Mouse (Mus musculus): Measurements from ENCODE around the gene Tgfa.

Tgfa gene

DNA sequence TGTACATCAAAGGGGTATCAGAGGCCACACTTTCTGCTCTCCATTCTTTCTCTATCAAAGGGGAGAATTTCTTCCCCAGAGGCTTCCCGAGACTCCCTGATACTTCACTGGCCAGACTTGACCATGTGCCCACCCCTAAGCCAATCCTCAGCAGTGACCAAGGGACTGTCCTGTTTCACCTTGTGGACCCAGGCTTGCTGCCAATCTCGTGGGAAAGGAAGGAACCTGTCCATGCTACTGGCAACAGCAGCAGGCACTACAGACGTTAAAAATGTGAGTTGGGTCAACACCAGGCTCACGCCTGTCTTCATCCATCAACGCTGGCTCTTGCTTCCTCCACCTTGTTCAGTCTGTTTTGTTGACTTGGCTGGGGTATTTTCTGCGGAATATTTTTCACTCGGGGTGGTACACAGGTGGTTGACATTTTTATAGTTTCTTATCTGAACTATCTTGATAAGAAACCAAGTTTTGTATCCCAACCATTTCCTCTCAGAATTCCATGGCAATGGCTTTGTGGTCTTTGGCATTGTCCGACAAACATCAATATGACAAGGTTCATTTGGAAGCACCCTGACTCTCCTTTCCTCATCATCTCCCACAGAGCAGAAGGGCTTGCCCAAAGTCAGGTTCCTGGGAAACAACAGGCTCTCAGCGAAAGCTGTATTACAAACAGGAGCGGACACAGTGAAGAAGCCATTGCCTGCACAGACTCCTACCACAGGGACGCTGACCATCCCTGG is 6.1 kb upstream of the Tgfa start:
- DNase-seq (ENCODE audit: low spot score in 2 of 2) = no peak

- DNase-seq (ENCODE audit: low spot score in 2 of 2) = no peak
These were observed 4.4 kb upstream of the Tgfa start for GRCm38 (mm10) chr6:86190622-86191021.

DNA sequence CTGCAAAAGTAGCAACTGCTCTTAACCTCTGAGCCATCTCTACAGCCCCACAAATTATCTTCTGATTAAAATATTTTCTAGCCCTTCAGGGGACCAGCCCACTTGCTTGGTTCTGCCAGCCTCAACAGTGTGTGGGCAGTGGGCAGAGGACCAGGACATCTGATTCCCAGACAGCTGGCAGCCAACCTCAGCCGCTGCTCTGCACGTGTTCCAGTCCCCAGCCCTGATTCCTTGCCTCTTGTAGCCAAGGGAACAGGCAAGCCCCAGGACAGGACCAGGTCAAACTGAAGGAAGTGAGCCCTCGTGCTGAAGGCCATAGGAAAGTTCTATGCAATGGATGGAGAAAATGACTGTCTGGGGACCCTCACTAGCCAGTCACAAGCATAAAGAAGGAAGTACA is 2.0 kb upstream of the Tgfa start:
- no peak for DNase-seq (ENCODE audit: low spot score in 2 of 2)

DNA sequence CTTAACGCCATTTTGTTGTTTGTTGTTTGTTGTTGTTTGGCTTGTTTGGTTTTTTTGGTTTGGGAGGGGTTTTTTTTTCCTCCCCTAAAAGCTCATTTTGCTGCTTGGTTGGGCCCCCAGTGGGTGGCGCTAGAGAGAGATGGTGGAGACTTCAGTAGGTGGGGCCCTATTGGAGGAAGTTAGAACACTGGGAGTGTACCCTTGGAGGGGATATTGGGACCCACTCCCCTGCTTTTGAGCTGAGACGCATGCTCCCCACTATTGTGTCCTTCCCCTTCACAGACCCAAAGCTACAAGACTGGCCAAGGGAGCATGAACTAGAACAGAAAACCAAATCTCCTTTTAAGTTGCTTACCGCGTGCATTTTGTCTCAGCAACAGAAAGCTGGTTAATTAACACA is 1.1 kb upstream of the Tgfa start:
- DNase-seq (ENCODE audit: low spot score in 2 of 2) = peak; percentile 9 to 29

DNA sequence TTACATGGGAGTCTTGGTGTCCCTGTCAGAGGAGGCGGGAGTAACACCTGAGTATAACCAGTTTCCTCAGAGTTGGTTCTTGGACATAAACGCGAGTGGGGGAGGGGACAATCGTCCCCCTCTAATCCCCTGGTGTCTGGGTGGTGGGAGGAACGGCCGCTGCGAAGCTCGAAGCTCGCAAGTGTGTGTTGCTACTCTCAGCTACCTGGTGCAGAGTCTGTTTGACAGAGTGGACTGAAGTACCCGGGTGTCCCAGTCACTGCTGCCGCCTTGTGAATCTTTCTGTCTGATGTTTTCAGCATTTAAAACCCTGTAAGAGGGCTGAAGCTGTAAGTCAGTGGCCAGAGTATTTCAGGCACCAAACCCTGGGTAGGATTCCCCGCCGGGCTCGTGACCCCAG is 1.0 kb downstream of the Tgfa start:
- DNase-seq (ENCODE audit: low spot score in 2 of 2) = no peak

- DNase-seq (ENCODE audit: low spot score in 2 of 2) = no peak
These were observed 2.3 kb downstream of the Tgfa start for GRCm38 (mm10) chr6:86197150-86197862.

- DNase-seq (ENCODE audit: low spot score in 2 of 2) = no peak
These were observed 5.9 kb downstream of the Tgfa start for GRCm38 (mm10) chr6:86200934-86201333.

- DNase-seq (ENCODE audit: low spot score in 2 of 2) = no peak
These were observed 8.1 kb downstream of the Tgfa start for GRCm38 (mm10) chr6:86203101-86203500.

DNA sequence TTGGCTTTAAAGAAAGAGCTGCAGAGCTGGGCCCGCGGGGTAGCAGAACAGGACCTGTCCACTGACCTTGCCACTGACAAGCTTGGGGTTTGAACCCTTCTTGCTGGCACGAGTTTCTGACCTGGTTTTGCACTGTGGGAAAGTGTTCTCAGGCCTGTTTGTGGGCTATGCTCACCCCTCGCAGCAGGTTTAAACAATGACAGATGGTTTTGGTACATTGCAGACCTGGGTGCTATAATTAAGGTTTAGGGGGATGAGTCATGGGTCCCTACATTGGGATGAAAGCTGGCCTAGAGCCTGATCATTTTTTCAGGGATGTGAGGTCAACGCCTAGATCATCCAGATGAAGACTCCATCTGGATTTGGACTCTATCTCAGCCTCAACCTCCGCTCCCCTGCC is 11.0 kb downstream of the Tgfa start:
- DNase-seq (ENCODE audit: low spot score in 2 of 2) = no peak

- peak in 1 of 2 experiments; percentile 8 for DNase-seq (ENCODE audit: low spot score in 2 of 2)
These were observed 12.0 kb downstream of the Tgfa start for GRCm38 (mm10) chr6:86206985-86207384.

DNA sequence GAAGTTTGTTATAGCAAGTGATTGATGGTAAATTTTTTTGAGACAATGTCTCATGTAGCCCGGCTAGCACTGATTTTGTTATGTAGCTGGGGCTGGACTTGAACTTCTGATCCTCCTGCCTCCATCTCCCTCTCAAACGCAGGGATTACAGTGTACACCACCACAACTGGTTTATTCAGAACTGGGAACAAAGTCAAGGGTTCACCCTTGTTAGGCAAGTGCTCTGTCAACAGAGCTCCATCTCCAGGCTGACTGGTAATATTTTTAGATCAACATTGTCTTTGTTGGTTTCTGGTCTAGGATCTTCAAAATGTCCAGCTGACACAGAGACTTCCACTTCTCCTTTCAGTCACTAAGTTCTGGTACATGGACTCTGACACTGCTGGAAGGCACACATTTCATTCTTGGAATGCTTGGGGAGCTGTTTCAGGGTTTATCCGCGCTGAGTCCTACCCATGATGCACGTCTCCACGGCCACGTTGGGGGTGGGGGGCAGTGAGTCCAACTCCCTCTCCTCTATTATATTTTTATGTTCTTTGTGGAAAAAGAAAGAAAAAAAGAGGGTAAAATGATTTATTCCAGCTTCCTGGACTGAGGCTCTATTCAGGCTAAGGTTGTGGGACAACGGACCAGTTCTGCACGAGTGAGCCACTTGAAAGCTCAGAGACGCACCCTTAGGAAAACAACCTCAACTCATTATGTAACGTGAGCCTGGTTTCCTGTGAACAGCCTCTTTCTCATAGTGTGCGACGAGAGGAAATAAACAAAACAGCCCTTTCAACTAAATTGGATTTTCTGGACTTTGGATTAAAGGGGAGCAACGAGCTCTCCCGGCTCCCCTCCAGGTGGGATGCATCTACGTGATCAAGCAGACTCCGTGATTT is 14.4 kb downstream of the Tgfa start:
- no peak for DNase-seq (ENCODE audit: low spot score in 2 of 2)

- DNase-seq (ENCODE audit: low spot score in 2 of 2) = no peak
These were observed 15.0 kb downstream of the Tgfa start for GRCm38 (mm10) chr6:86210017-86210408.

GRCm38 (mm10) chr6:86210619-86211018 is 15.6 kb downstream of the Tgfa start:
- no peak for DNase-seq (ENCODE audit: low spot score in 2 of 2)

- no peak for DNase-seq (ENCODE audit: low spot score in 2 of 2)
These were observed 16.2 kb downstream of the Tgfa start for GRCm38 (mm10) chr6:86211081-86211763.

DNA sequence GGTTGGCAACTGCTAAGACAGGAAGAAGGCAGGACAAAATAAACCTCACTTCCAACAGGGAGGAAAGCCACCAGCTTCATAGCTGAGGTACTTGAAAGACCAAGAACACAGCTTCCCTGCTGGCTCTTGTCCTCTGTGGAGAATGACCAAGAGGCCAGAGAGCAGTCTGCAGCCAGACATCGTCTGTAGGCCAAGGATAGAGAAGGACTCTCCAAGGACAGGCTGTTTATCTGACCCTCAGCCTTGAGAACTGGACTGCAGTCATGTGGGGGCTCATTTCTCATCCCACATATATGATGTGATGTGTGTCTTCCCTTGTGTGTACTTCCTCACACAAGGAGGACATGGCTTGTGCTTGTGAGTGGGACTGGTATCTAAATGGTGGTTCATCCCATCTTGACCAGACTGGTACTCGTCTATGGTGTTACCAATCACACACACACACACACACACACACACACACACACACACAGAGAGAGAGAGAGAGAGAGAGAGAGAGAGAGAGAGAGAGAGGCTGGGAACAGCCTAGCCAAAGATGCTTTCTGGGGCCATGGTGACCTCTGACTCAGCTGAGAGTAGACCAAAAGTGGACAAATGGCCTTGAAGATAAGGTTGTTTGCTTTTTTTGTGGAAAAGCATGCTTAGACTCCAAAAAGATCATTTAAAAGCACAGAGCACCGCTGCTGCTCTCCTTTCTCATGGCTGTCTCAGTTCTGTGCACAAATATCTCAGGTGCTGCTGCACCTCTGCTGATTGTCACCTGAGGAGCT is 18.0 kb downstream of the Tgfa start:
- DNase-seq (ENCODE audit: low spot score in 2 of 2) = no peak

- DNase-seq (ENCODE audit: low spot score in 2 of 2) = no peak
These were observed 23.0 kb downstream of the Tgfa start for GRCm38 (mm10) chr6:86218066-86218465.

GRCm38 (mm10) chr6:86218739-86219138 is 23.7 kb downstream of the Tgfa start:
- no peak for DNase-seq (ENCODE audit: low spot score in 2 of 2)

DNA sequence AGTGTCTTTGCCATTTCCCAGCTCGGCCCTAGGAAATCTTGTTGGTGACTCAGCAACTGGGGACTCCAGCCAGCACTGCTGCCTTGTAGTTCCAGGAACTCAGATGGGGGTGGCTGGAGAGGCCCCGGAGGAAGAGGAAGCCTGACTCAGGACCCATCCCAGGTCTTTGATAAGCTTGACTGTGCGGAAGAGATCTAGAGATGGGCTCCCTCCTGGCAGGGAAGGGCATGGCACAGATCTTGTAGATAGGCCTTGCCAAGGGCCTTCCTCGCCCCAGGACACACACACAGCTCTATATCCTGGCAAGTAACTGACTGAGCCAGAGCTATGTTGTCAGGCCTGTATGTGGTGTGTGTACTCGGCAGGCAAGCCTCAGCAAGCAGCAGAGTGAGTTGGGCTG is 24.5 kb downstream of the Tgfa start:
- no peak for DNase-seq (ENCODE audit: low spot score in 2 of 2)

DNA sequence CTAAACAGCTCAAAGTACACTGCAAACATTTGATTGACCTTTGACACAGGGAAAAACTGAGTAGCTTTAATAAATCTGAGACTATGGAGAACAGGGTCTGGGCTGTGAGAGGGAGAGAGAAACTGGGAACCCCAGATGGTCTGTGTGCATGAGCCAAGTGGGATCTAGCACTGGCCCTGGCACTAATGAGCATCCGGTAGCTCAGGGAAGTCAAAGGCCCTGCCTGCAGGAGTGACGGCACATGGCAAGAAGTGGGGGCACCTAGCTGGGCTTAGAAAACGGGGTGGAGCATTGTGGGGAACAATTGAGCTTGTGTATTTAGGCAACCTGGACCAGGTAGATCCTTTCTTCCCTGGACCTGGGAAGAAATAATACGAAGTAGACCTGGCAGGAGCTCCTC is 25.1 kb downstream of the Tgfa start:
- DNase-seq (ENCODE audit: low spot score in 2 of 2) = no peak

DNA sequence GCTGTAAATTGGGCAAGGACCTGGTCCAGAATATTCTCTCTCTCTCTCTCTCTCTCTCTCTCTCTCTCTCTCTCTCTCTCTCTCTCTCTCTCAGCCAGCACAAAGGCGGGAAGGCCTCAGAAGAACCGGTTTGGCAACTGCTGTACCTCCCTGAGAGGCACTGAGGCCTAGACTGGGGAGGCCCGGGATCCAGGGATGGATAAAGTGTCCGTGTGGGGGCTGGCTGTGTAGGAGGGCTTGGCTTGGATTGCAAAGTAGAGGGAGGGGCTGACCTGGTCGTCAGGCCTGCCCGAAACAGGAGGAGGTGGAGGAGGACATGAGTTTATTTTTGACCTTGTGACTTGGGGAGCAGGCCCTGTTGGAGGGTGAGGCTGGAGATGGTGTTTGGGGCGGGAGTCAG is 27.4 kb downstream of the Tgfa start:
- no peak for DNase-seq (ENCODE audit: low spot score in 2 of 2)

GRCm38 (mm10) chr6:86225604-86226003 is 30.6 kb downstream of the Tgfa start:
- no peak for DNase-seq (ENCODE audit: low spot score in 2 of 2)

Measured in natural killer cell, adult 2 months (primary cell).